Mouse (Mus musculus) bone marrow, adult 2 months (tissue): Measurements from ENCODE around the gene Pdcd7.

Experiments
- CTCF ChIP-seq: fragments of 200-500 bp; IDR thresholded peaks from 2 replicates; pipeline ENCODE4 v1.5.1; 2011; ENCODE audit warnings: low read length, control low read depth; ENCODE audit not compliant: control insufficient read depth, insufficient read depth
- POLR2A ChIP-seq: fragments of 200-500 bp; IDR thresholded peaks from 2 replicates; pipeline ENCODE4 v1.6.1; 2011; ENCODE audit warnings: low read depth, mild to moderate bottlenecking, control low read depth, low read length, borderline replicate concordance; ENCODE audit not compliant: control insufficient read depth

DNA sequence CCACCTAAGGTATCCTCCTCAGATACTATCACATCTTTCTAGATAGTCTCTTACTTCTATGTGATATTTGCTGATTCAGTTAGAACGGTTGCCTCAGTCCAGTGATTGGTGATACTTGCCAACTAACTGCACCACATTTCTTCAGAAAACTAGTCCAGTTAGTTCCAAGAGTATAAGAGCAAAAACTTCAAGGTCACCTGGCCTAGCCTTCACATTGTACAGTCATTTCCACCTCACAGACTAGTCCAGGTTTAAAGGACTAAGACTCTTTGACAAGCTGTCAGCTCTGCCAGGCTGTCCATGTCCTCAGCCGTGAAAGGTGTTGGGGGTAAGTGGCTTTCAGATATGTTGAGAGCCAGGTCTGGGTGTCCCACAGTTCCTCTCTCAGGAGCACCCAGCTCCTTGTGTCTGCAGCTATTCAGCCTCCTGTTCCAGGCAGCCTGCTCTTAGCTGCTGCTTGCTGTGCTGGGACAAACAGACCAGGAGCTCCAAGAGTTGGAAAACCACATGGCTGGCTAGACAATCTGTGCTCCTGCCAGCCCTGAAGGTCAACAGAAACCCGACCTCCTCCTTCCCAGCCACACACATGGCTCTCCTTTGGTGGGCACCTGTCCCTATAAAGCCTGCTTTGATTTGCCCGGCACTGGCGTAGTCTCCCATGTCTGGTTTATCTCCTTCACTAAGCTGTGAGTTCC is 28.7 kb downstream of the Pdcd7 start:
- TF ChIP-seq CTCF (no peak), POLR2A (no peak)
